Mouse (Mus musculus): Measurements from ENCODE around the gene Tcl1b3.

Gene Tcl1b3

DNA sequence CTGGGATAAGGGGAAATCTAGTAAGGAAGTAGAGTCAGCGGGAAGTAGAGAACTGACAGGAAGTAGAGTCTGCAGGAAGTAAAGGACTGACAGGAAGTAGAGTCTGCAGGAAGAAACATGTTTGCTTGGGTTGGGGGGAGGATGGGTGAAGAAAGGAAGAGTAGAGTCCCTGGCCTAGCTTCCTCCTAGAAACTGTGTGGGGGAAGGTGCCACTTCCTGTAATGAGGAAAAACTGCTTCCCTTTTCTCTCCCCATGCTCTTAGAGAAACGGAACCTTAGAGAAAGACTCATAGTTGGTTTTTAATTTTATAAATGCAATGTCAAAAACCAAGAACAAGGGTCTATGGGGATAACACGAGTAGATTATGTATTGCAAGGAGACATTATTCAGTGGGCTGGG is 44.2 kb downstream of the Tcl1b3 start:
- DNase-seq = no peak

DNA sequence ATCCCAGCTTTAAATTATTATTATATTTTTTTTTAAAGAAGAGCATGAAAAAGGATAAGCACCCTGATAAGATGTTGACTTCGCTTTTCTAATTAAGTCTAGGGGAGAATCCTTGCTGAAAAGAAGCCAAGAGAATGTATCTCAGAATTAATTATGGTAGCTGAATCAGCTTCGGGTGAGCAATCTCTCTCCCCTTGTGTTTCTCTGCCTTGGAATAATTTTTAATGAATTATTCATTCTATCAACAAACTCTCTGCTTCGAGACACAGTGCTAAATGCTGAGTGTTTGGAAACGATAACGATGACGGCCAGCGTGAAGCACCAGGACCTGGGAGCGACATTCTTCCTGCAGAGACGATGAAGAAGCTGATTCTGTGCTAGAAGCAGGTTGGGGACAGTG is 48.2 kb downstream of the Tcl1b3 start:
- no peak for DNase-seq
